Mouse (Mus musculus): ENCODE data around the gene Exosc5.
A peak's percentile ranks its signal among the peaks of the same experiment; 100 is the strongest.

The Exosc5 gene

GRCm38 (mm10) chr7:25706578-25707170 lies 47.7 kb downstream of the Exosc5 start:
- no peak for DNase-seq (ENCODE audit: low spot score)

GRCm38 (mm10) chr7:25707581-25708292 lies 48.8 kb downstream of the Exosc5 start:
- no peak for DNase-seq (ENCODE audit: low spot score)

GRCm38 (mm10) chr7:25709961-25710360 lies 51.0 kb downstream of the Exosc5 start:
- peak; percentile 37 for DNase-seq (ENCODE audit: low spot score)

- DNase-seq (ENCODE audit: low spot score) = no peak
Observed at GRCm38 (mm10) chr7:25710519-25711130, 51.7 kb downstream of the Exosc5 start.

GRCm38 (mm10) chr7:25711165-25711564 lies 52.2 kb downstream of the Exosc5 start:
- DNase-seq (ENCODE audit: low spot score) = no peak

GRCm38 (mm10) chr7:25711731-25712197 lies 52.8 kb downstream of the Exosc5 start:
- DNase-seq (ENCODE audit: low spot score) = peak; percentile 70

GRCm38 (mm10) chr7:25712801-25713200 lies 53.8 kb downstream of the Exosc5 start:
- no peak for DNase-seq (ENCODE audit: low spot score)

- DNase-seq (ENCODE audit: low spot score) = no peak
Observed at GRCm38 (mm10) chr7:25714581-25714980, 55.6 kb downstream of the Exosc5 start.

GRCm38 (mm10) chr7:25715731-25716271 lies 56.8 kb downstream of the Exosc5 start:
- no peak for DNase-seq (ENCODE audit: low spot score)

GRCm38 (mm10) chr7:25717478-25717877 lies 58.5 kb downstream of the Exosc5 start:
- DNase-seq (ENCODE audit: low spot score) = no peak

- peak; percentile 93 for DNase-seq (ENCODE audit: low spot score)
Observed at GRCm38 (mm10) chr7:25718788-25719417, 59.9 kb downstream of the Exosc5 start, which contains the start of gene Ccdc97. TSS of gene Ccdc97 (minus strand) at chr7:25719088.

GRCm38 (mm10) chr7:25719761-25720610 lies 61.0 kb downstream of the Exosc5 start:
- DNase-seq (ENCODE audit: low spot score) = peak; percentile 71

GRCm38 (mm10) chr7:25720760-25721159 lies 61.8 kb downstream of the Exosc5 start:
- no peak for DNase-seq (ENCODE audit: low spot score)

Measured in urinary bladder, postnatal 14 days (tissue).